ENCODE assay signal across 7 mouse cellular contexts in genomic region chr17:13659103-13659502, GRCm38 (mm10).
A peak's percentile ranks its signal among the peaks of the same experiment; 100 is the strongest.
DNase-seq lines count a peak whose midpoint lies in the region; ATAC-seq and TF ChIP-seq lines count a peak whose summit lies in the region.

No protein-coding gene starts in this region.

- H3K4me3 ChIP-seq in embryonic facial prominence, embryonic 13.5 days: no peak overlapping the region
- H3K4me3 ChIP-seq in hindbrain, embryonic 13.5 days: no peak overlapping the region
- peak overlapping the region; percentile 31; the same call in 1 of the 2 replicates for H3K4me3 ChIP-seq in spleen, adult 2 months (ENCODE audit: extremely low read depth, insufficient read depth, insufficient read length)

- no peaks in the 10 kb centered on the region for H3K9me3 ChIP-seq in embryonic facial prominence, embryonic 13.5 days
- H3K9me3 ChIP-seq in hindbrain, embryonic 13.5 days: no peaks in the 10 kb centered on the region

- no peak overlapping the region for H3K9ac ChIP-seq in embryonic facial prominence, embryonic 13.5 days
- no peak overlapping the region for H3K9ac ChIP-seq in hindbrain, embryonic 13.5 days

- no peaks in the 10 kb centered on the region for H3K27me3 ChIP-seq in embryonic facial prominence, embryonic 13.5 days
- no peaks in the 10 kb centered on the region for H3K27me3 ChIP-seq in hindbrain, embryonic 13.5 days
- no peaks in the 10 kb centered on the region for H3K27me3 ChIP-seq in spleen, adult 2 months (ENCODE audit: control insufficient read depth, insufficient read depth, low read length)

- TF ChIP-seq POLR2A in spleen, adult 2 months (IDR thresholded peaks at IDR 0.05; ENCODE audit: low read depth, low read length): no peak; the same call in 1 of the 2 replicates

- peaks cover 29% of the 10 kb centered on the region for H3K4me1 ChIP-seq in embryonic facial prominence, embryonic 13.5 days
- H3K4me1 ChIP-seq in hindbrain, embryonic 13.5 days (replicated peaks): peaks cover 45% of the 10 kb centered on the region
- peaks cover 17% of the 10 kb centered on the region; the same call in 1 of the 2 replicates for H3K4me1 ChIP-seq in spleen, adult 2 months (ENCODE audit: control insufficient read depth, insufficient read depth, insufficient read length)

- no peaks in the 10 kb centered on the region for H3K36me3 ChIP-seq in embryonic facial prominence, embryonic 13.5 days
- H3K36me3 ChIP-seq in hindbrain, embryonic 13.5 days: no peaks in the 10 kb centered on the region
- H3K36me3 ChIP-seq in spleen, adult 2 months (ENCODE audit: control insufficient read depth, insufficient read depth, low read length): no peaks in the 10 kb centered on the region

- 0 out of 2 replicates have a peak, but pooled peaks have one; percentile 26 for ATAC-seq in embryonic facial prominence, embryonic 13.5 days (ENCODE audit: insufficient number of reproducible peaks, insufficient read depth, low FRiP score, low TSS enrichment, low read depth)
- no peak for ATAC-seq in hindbrain, embryonic 13.5 days (ENCODE audit: low FRiP score)

- peak overlapping the region; percentile 35 for H3K4me2 ChIP-seq in embryonic facial prominence, embryonic 13.5 days
- H3K4me2 ChIP-seq in hindbrain, embryonic 13.5 days: 0 out of 2 replicates have a peak overlapping the region, but pooled peaks have one; percentile 0

- TF ChIP-seq CTCF in spleen, adult 2 months (IDR thresholded peaks at IDR 0.05; ENCODE audit: extremely low read depth, insufficient read depth, insufficient read length, insufficient replicate concordance): no peak

- 13% methylated on average over 8 of the region's 8 CpGs for WGBS in embryonic facial prominence, embryonic 13.5 days
- 15% methylated on average over 8 of the region's 8 CpGs for WGBS in hindbrain, embryonic 13.5 days
- 18% methylated on average over 8 of the region's 8 CpGs for WGBS in spleen, adult 2 months

- H3K27ac ChIP-seq in embryonic facial prominence, embryonic 13.5 days: peak overlapping the region; percentile 60
- peak overlapping the region; percentile 88 for H3K27ac ChIP-seq in hindbrain, embryonic 13.5 days
- H3K27ac ChIP-seq in spleen, adult 2 months (ENCODE audit: insufficient read depth, low read length): peak overlapping the region; percentile 41

- peak; percentile 93 for DNase-seq in ZHBTc4 (ENCODE audit: low read depth, low spot score)
- DNase-seq in lung, postnatal 14 days: peak; percentile 54
- DNase-seq in spleen, adult 2 months (ENCODE audit: low read depth in 1 of 2, low spot score in 2 of 2): peak in 1 of 2 experiments; percentile 58
- DNase-seq in cerebellum, adult 18-20 months: no peak
- DNase-seq in frontal cortex, postnatal 36 days (ENCODE audit: low spot score in 2 of 2): no peak

Comparison
In these comparisons a context has a peak if more than half of its experiments do, and no peak if none do; other contexts are left out.
1. DNase-seq: peak in ZHBTc4 (single experiment) and lung, postnatal 14 days (single experiment); none in cerebellum, adult 18-20 months (0 of 2) and frontal cortex, postnatal 36 days (0 of 2).
2. Peak in every context shown above with its lines, with median percentiles within 50 percentile points of each other: H3K27ac ChIP-seq.